Mouse (Mus musculus): ENCODE measurements around the gene Clasrp. TPM values are rescaled to one million over a fixed set of nuclear protein-coding genes. Genes with fewer than 3 reads are reported as not detected.

Clasrp gene
- total RNA-seq, 4 experiments from 2014 or later, result 9.6 to 16.8 (median 12.1) TPM

DNA sequence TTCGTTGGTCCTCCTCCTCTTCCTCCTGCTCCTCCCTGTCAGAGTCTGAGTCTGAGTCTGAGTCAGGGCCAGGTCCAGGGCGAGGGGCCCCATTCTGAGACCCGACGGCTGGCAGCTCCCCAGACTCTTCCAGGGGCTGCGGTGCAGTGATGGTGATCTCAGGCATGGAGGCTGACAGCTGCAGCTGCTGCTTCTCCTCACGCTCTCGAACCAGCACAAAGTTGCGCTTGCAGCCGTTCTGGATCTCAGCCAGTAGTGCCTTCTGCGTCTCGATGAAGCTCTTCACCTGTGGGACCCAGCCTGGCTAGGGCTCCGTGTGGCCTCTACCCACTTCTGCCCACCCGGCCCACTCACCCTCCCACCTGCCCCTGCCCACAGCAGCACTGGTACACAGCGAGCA lies 72.0 kb downstream of the Clasrp start:
- DNase-seq (ENCODE audit: low spot score), result no peak

DNA sequence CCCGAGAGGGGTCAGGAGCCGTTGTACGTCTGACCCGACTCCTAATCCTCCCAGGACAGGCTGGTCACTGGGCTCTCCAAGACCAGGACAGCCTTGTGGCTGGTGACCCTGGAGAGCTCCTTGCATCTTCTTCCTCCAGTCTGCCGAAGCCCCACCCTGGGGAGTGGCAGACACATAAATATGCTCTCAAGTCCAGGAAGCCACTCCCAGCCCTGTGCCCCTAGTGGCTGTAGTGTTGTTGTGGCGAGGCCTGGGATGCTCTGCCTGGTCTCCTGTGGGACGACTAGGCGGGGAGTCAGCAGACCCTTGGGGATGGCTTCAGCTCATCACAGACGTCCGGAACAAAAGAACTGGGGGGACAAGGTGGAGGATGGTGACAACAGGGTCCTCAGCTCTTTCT lies 73.2 kb downstream of the Clasrp start:
- no peak for DNase-seq (ENCODE audit: low spot score)

Other genes starting within 250 kb of the Clasrp start
- gene Cd3eap, start 245.0 kb downstream of the Clasrp start, total RNA-seq (2022), result 10 to 100 TPM in 1 of 4 experiments, 1 to 10 TPM in 3; 8.8 to 12.7 (median 9.4) TPM
- gene Ppp1r13l, start 244.7 kb downstream of the Clasrp start, total RNA-seq (2022), result 10 to 100 TPM; 31.6 to 66.7 (median 47.6) TPM
- 10 to 100 TPM; 11.2 to 14.5 (median 13.2) TPM for gene Ercc2, start 222.5 kb downstream of the Clasrp start, total RNA-seq (2022)
- gene Klc3, start 200.4 kb downstream of the Clasrp start, total RNA-seq (2022), result 1 to 10 TPM in 1 of 4 experiments, under 1 TPM in 2, not detected in 1; 0.60 to 1.2 (median 0.75) TPM
- gene Ckm, start 199.7 kb downstream of the Clasrp start, total RNA-seq (2022), result 1,000 to 10,000 TPM; 3,513 to 3,931 (median 3,544) TPM
- gene Mark4, start 145.7 kb downstream of the Clasrp start, total RNA-seq (2022), result 10 to 100 TPM; 22.8 to 26.4 (median 24.3) TPM
- gene Exoc3l2, start 141.2 kb downstream of the Clasrp start, total RNA-seq (2022), result 1 to 10 TPM in 3 of 4 experiments, under 1 TPM in 1; 0.94 to 1.5 (median 1.1) TPM
- 1 to 10 TPM; 2.2 to 3.1 (median 3.0) TPM for gene Bloc1s3, start 96.1 kb downstream of the Clasrp start, total RNA-seq (2022)
- 10 to 100 TPM; 36.3 to 44.7 (median 37.2) TPM for gene Trappc6a, start 96.1 kb downstream of the Clasrp start, total RNA-seq (2022)
- not detected for gene Nkpd1, start 86.6 kb downstream of the Clasrp start, total RNA-seq (2022)
- 10 to 100 TPM; 61.6 to 72.9 (median 63.8) TPM for gene Ppp1r37, start 41.4 kb downstream of the Clasrp start, total RNA-seq (2022)
- gene Zfp296, start 27.2 kb downstream of the Clasrp start, total RNA-seq (2022), result under 1 TPM; 0.25 to 0.84 (median 0.34) TPM
- 10 to 100 TPM; 44.9 to 65.4 (median 52.1) TPM for gene Gemin7, start 26.9 kb downstream of the Clasrp start, total RNA-seq (2022)
- 1 to 10 TPM; 6.4 to 9.2 (median 7.7) TPM for gene Relb, start 25.0 kb upstream of the Clasrp start, total RNA-seq (2022)
- 10 to 100 TPM; 69.3 to 77.8 (median 72.6) TPM for gene Clptm1, start 60.5 kb upstream of the Clasrp start, total RNA-seq (2022)
- gene Apoc2, start 73.5 kb upstream of the Clasrp start, total RNA-seq (2022), result under 1 TPM in 1 of 4 experiments, not detected in 3; 0.92 TPM
- gene Gm44805, start 76.9 kb upstream of the Clasrp start, total RNA-seq (2022), result not detected
- gene Apoc4, start 77.0 kb upstream of the Clasrp start, total RNA-seq (2022), result not detected
- 1 to 10 TPM in 1 of 4 experiments, under 1 TPM in 1, not detected in 2; 0.98 to 1.1 TPM for gene Apoc1, start 88.2 kb upstream of the Clasrp start, total RNA-seq (2022)
- 100 to 1,000 TPM; 172 to 309 (median 253) TPM for gene Apoe, start 94.7 kb upstream of the Clasrp start, total RNA-seq (2022)
- gene Tomm40, start 111.0 kb upstream of the Clasrp start, total RNA-seq (2022), result 100 to 1,000 TPM in 1 of 4 experiments, 10 to 100 TPM in 3; 94.0 to 101 (median 99.2) TPM
- 10 to 100 TPM; 24.8 to 37.3 (median 34.9) TPM for gene Nectin2, start 146.0 kb upstream of the Clasrp start, total RNA-seq (2022)
- gene Bcam, start 166.5 kb upstream of the Clasrp start, total RNA-seq (2022), result 100 to 1,000 TPM; 185 to 199 (median 197) TPM
- gene Cblc, start 192.3 kb upstream of the Clasrp start, total RNA-seq (2022), result under 1 TPM in 2 of 4 experiments, not detected in 2; 0.37 to 0.76 TPM
- 1 to 10 TPM; 2.1 to 4.4 (median 3.5) TPM for gene Bcl3, start 218.3 kb upstream of the Clasrp start, total RNA-seq (2022)
- gene Gm19345, start 247.5 kb upstream of the Clasrp start, total RNA-seq (2022), result not detected